Comparison of ENCODE assay signal across 27 mouse cellular contexts in genomic region chr13:59796466-59796848, GRCm38 (mm10). TPM values are rescaled to one million over a fixed set of nuclear protein-coding genes. Genes with fewer than 3 reads are reported as not detected.
A peak's percentile ranks its signal among the peaks of the same experiment; 100 is the strongest.
DNase-seq lines count a peak whose midpoint lies in the region; ATAC-seq and TF ChIP-seq lines count a peak whose summit lies in the region.
"Had no signal": no experiment of that assay in that cellular context is flagged by ENCODE, and none has a peak within 500 bp of the region (broad histone marks: within the 10 kb centered on the region; RNA-seq: fewer than 3 reads in every experiment).

No protein-coding gene starts in this region.

- DNase-seq in spleen, postnatal 10 days (ENCODE audit: low spot score in 2 of 2): peak; percentile 30 to 57
- DNase-seq in spleen, postnatal 14 days (ENCODE audit: low spot score in 2 of 2): no peak
- DNase-seq in liver, embryonic 14.5 days (ENCODE audit: low read depth in 3 of 3, low spot score in 3 of 3): no peak
- no peak for DNase-seq in urinary bladder, adult 18-20 months (ENCODE audit: low spot score in 2 of 2)
- no peak for DNase-seq in adrenal gland, adult 18-20 months (ENCODE audit: low spot score in 2 of 2)
- DNase-seq: adrenal gland, adult 8-10 months; cerebellum, adult 9-11 months; gastrocnemius, postnatal 14 days; heart, postnatal 14 days; lung, embryonic 14.5 days; lung, postnatal 4 days had no signal

- no peaks in the 10 kb centered on the region for H3K27me3 ChIP-seq in liver, embryonic 14.5 days (ENCODE audit: control insufficient read depth, insufficient read depth, low read length)
- no peaks in the 10 kb centered on the region for H3K27me3 ChIP-seq in kidney, embryonic 16.5 days (ENCODE audit: insufficient read depth, low read length)
- H3K27me3 ChIP-seq: forebrain, embryonic 15.5 days; hindbrain, embryonic 13.5 days; limb, embryonic 12.5 days; neural tube, embryonic 12.5 days had no signal

- H3K27ac ChIP-seq in liver, embryonic 14.5 days: peak overlapping the region; percentile 99
- H3K27ac ChIP-seq in kidney, embryonic 16.5 days (ENCODE audit: low read length): no peak overlapping the region
- H3K27ac ChIP-seq: forebrain, embryonic 15.5 days; hindbrain, embryonic 13.5 days; limb, embryonic 12.5 days; midbrain, embryonic 10.5 days; neural tube, embryonic 12.5 days had no signal

- H3K9me3 ChIP-seq in liver, embryonic 14.5 days (ENCODE audit: control insufficient read depth, low read length): no peaks in the 10 kb centered on the region
- H3K9me3 ChIP-seq in kidney, embryonic 16.5 days (ENCODE audit: low read length): no peaks in the 10 kb centered on the region
- H3K9me3 ChIP-seq: forebrain, embryonic 15.5 days; hindbrain, embryonic 13.5 days; limb, embryonic 12.5 days; midbrain, embryonic 10.5 days; neural tube, embryonic 12.5 days had no signal

- H3K4me1 ChIP-seq in liver, embryonic 14.5 days (replicated peaks; ENCODE audit: control insufficient read depth in 2 of 2, insufficient read depth in 2 of 2, low read length in 1 of 2): peaks cover 38 to 48% of the 10 kb centered on the region in 2 experiments
- no peaks in the 10 kb centered on the region for H3K4me1 ChIP-seq in kidney, embryonic 16.5 days (ENCODE audit: insufficient read depth, low read length)
- H3K4me1 ChIP-seq: forebrain, embryonic 15.5 days; hindbrain, embryonic 13.5 days; limb, embryonic 12.5 days; midbrain, embryonic 10.5 days; neural tube, embryonic 12.5 days had no signal

- WGBS in liver, embryonic 14.5 days (ENCODE audit: insufficient replicate concordance): 87% methylated on average over 9 of the region's 9 CpGs
- 92% methylated on average over 9 of the region's 9 CpGs for WGBS in kidney, embryonic 16.5 days

- peak; percentile 7 for ATAC-seq in erythroblast, adult 5-6 weeks (replicated peaks; ENCODE audit: low FRiP score, poor library complexity, severe bottlenecking)
- no peak for ATAC-seq in liver, embryonic 14.5 days (ENCODE audit: insufficient read depth)
- ATAC-seq in kidney, embryonic 16.5 days (ENCODE audit: low FRiP score, low TSS enrichment): no peak
- ATAC-seq: forebrain, embryonic 15.5 days; inflammation-experienced regulatory T-cells, adult 6 months had no signal

- H3K4me3 ChIP-seq in liver, embryonic 14.5 days (ENCODE audit: insufficient read depth in 1 of 2, low read depth in 2 of 2, low read length in 2 of 2): peak overlapping the region in 1 of 2 experiments; percentile 37; a peak in 2 of 4 replicates
- no peak overlapping the region for H3K4me3 ChIP-seq in kidney, embryonic 16.5 days (ENCODE audit: low read length)
- H3K4me3 ChIP-seq: forebrain, embryonic 15.5 days; hindbrain, embryonic 13.5 days; limb, embryonic 12.5 days; midbrain, embryonic 10.5 days; neural tube, embryonic 12.5 days had no signal

- TF ChIP-seq EP300 in liver, embryonic 14.5 days (IDR thresholded peaks at IDR 0.05; ENCODE audit: low read depth): no peak

- H3K4me2 ChIP-seq in liver, embryonic 14.5 days (ENCODE audit: low read depth): peak overlapping the region; percentile 76
- no peak overlapping the region for H3K4me2 ChIP-seq in kidney, embryonic 16.5 days (replicated peaks; ENCODE audit: low read depth, low read length)
- H3K4me2 ChIP-seq: forebrain, embryonic 15.5 days; hindbrain, embryonic 13.5 days; limb, embryonic 12.5 days; lung, embryonic 14.5 days; neural tube, embryonic 12.5 days had no signal

- TF ChIP-seq CTCF in liver, embryonic 14.5 days (IDR thresholded peaks at IDR 0.05; ENCODE audit: low read depth): no peak

- H3K36me3 ChIP-seq in liver, embryonic 14.5 days (replicated peaks; ENCODE audit: control insufficient read depth, insufficient read depth, low read depth): peaks cover 99% of the 10 kb centered on the region
- H3K36me3 ChIP-seq in kidney, embryonic 16.5 days (ENCODE audit: insufficient read depth, low read length): peaks cover 87% of the 10 kb centered on the region

- peak overlapping the region; percentile 77 for H3K9ac ChIP-seq in liver, embryonic 14.5 days (replicated peaks)
- no peak overlapping the region for H3K9ac ChIP-seq in kidney, embryonic 16.5 days (replicated peaks; ENCODE audit: low read length)
- H3K9ac ChIP-seq: forebrain, embryonic 15.5 days; hindbrain, embryonic 13.5 days; limb, embryonic 12.5 days; lung, embryonic 14.5 days; neural tube, embryonic 12.5 days had no signal

RNA-seq across cellular contexts. Expression of gene Gm49354, which starts 14.4 kb away (rescaled TPM):
- not detected in 2 replicates for total RNA-seq in erythroblast, adult 5-6 weeks (2015; ENCODE audit: low replicate concordance)
- total RNA-seq in erythroblast, adult 5-6 weeks (2017; ENCODE audit: low replicate concordance): 254 and 1,206 TPM in 2 replicates
- 0.35 TPM in 1 of 2 replicates, not detected in the other for polyA plus RNA-seq in liver, embryonic 14.5 days (2012; rRNA removed)
- polyA plus RNA-seq in liver, embryonic 14.5 days (2014; fragmentation: Nextera tagmentation; extraction: Ambion mirVana): not detected in 2 replicates
- not detected in 2 replicates for polyA plus RNA-seq in kidney, embryonic 16.5 days (2015; fragmentation: Nextera tagmentation; extraction: Ambion mirVana)
- total RNA-seq in adrenal gland, adult 18-20 months (2021): not detected
- total RNA-seq: adrenal gland, adult 8-10 months; ES-E14; gastrocnemius, postnatal 14 days; heart, adult 8-10 months; heart, postnatal 14 days; layer of hippocampus, postnatal 14 days; left cerebral cortex, postnatal 10 days had no signal
- polyA plus RNA-seq: cortical plate, adult 2 months; embryonic facial prominence, embryonic 11.5 days; forebrain, embryonic 15.5 days; hindbrain, embryonic 13.5 days; inflammation-experienced regulatory T-cells, adult 6 months; kidney, embryonic 14.5 days; limb, embryonic 12.5 days; lung, embryonic 14.5 days; midbrain, embryonic 10.5 days; neural tube, embryonic 12.5 days; stomach, embryonic 16.5 days had no signal

RNA-seq across cellular contexts. Expression of gene Tut7, which starts 26.5 kb away (rescaled TPM):
- 557 and 663 TPM in 2 replicates for total RNA-seq in erythroblast, adult 5-6 weeks (2015; ENCODE audit: low replicate concordance)
- 973 and 1,053 TPM in 2 replicates for total RNA-seq in erythroblast, adult 5-6 weeks (2017; ENCODE audit: low replicate concordance)
- polyA plus RNA-seq in liver, embryonic 14.5 days (2012; rRNA removed): 21.7 and 40.3 TPM in 2 replicates
- 45.3 and 47.0 TPM in 2 replicates for polyA plus RNA-seq in liver, embryonic 14.5 days (2014; fragmentation: Nextera tagmentation; extraction: Ambion mirVana)
- polyA plus RNA-seq in kidney, embryonic 16.5 days (2015; fragmentation: Nextera tagmentation; extraction: Ambion mirVana): 43.0 and 47.2 TPM in 2 replicates
- total RNA-seq in adrenal gland, adult 18-20 months (2021): 10 to 100 TPM; 63.0 to 64.1 TPM

RNA-seq across cellular contexts. Expression of gene Isca1, which starts 26.8 kb away (rescaled TPM):
- total RNA-seq in erythroblast, adult 5-6 weeks (2015; ENCODE audit: low replicate concordance): 667 and 741 TPM in 2 replicates
- 673 and 742 TPM in 2 replicates for total RNA-seq in erythroblast, adult 5-6 weeks (2017; ENCODE audit: low replicate concordance)
- 120 and 138 TPM in 2 replicates for polyA plus RNA-seq in liver, embryonic 14.5 days (2012; rRNA removed)
- polyA plus RNA-seq in liver, embryonic 14.5 days (2014; fragmentation: Nextera tagmentation; extraction: Ambion mirVana): 252 and 281 TPM in 2 replicates
- polyA plus RNA-seq in kidney, embryonic 16.5 days (2015; fragmentation: Nextera tagmentation; extraction: Ambion mirVana): 142 and 150 TPM in 2 replicates
- total RNA-seq in adrenal gland, adult 18-20 months (2021): 100 to 1,000 TPM; 105 to 135 TPM

RNA-seq across cellular contexts. Expression of gene 1700014D04Rik, which starts 49.9 kb away (rescaled TPM):
- total RNA-seq in erythroblast, adult 5-6 weeks (2015; ENCODE audit: low replicate concordance): 0.77 TPM in 1 of 2 replicates, not detected in the other
- total RNA-seq in erythroblast, adult 5-6 weeks (2017; ENCODE audit: low replicate concordance): 0.42 and 4.8 TPM in 2 replicates
- polyA plus RNA-seq in liver, embryonic 14.5 days (2012; rRNA removed): 0.02 and 0.03 TPM in 2 replicates
- 0.03 and 0.33 TPM in 2 replicates for polyA plus RNA-seq in liver, embryonic 14.5 days (2014; fragmentation: Nextera tagmentation; extraction: Ambion mirVana)
- not detected in 2 replicates for polyA plus RNA-seq in kidney, embryonic 16.5 days (2015; fragmentation: Nextera tagmentation; extraction: Ambion mirVana)
- not detected for total RNA-seq in adrenal gland, adult 18-20 months (2021)
- total RNA-seq: gastrocnemius, postnatal 14 days; heart, adult 8-10 months; heart, postnatal 14 days had no signal
- polyA plus RNA-seq: embryonic facial prominence, embryonic 11.5 days; hindbrain, embryonic 13.5 days; inflammation-experienced regulatory T-cells, adult 6 months; kidney, embryonic 14.5 days; stomach, embryonic 16.5 days had no signal

Comparison
In these comparisons a context has a peak if more than half of its experiments do, and no peak if none do; other contexts are left out.
1. DNase-seq: peak in spleen, postnatal 10 days (2 of 2); none in spleen, postnatal 14 days (0 of 2), liver, embryonic 14.5 days (0 of 3), urinary bladder, adult 18-20 months (0 of 2) and adrenal gland, adult 18-20 months (0 of 2).
2. RNA of gene Tut7, which starts 26.5 kb away (total RNA-seq): 557 to 1,053 TPM in erythroblast, adult 5-6 weeks; 63.0 to 64.1 TPM in adrenal gland, adult 18-20 months; every median in the first group is over 4 times any median in the second.
3. RNA of gene Isca1, which starts 26.8 kb away (total RNA-seq): 667 to 742 TPM in erythroblast, adult 5-6 weeks; 105 to 135 TPM in adrenal gland, adult 18-20 months; every median in the first group is over 4 times any median in the second.